Mouse (Mus musculus) megakaryocyte-erythroid progenitor cell, adult 5-6 weeks (primary cell): ENCODE measurements around the gene Frmd4a. TPM values are rescaled to one million over a fixed set of nuclear protein-coding genes. Genes with fewer than 3 reads are reported as not detected.
A peak's percentile ranks its signal among the peaks of the same experiment; 100 is the strongest.

Experiments
- ATAC-seq: replicated peaks from 2 replicates; pipeline ENCODE4 v1.8.0; 2016; ENCODE audit warnings: mild to moderate bottlenecking, inconsistent platforms; ENCODE audit not compliant: severe bottlenecking, poor library complexity, low FRiP score, low TSS enrichment
- total RNA-seq, 2 experiments: library from RNA; stranded (forward) in 1 of 2; stranded (reverse) in 1 of 2; fragments of 200-1000, 215-1000 nt in 1 of 2; fragments of >200 nt in 1 of 2; fragmentation: Nextera tagmentation in 1 of 2; gene quantifications; 2 replicates each; pipeline ENCODE4 v1.2.3; 2014 to 2017

Frmd4a gene
- total RNA-seq, 2 experiments from 2014 or later, result 14.7 to 35.2 TPM

DNA sequence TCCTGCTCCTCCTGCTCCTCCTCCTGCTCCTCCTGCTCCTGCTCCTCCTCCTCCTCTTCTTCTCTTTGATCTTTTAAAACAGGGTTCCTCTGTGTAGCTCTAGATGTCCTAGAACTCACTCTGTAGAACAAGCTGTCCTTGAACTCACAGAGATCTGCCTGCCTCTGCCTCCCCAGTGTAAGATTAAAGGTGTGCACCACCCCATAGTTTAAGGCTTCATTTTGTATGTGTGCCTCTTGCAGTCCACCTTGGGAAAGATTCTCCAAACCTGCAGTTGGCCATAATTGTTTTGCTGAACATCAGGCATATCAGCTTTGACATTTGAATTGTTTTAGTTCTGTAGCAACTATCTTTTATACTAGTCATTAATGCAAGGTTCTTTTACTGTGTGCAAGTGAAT, 501.0 kb downstream of the Frmd4a start:
- no peak for ATAC-seq

DNA sequence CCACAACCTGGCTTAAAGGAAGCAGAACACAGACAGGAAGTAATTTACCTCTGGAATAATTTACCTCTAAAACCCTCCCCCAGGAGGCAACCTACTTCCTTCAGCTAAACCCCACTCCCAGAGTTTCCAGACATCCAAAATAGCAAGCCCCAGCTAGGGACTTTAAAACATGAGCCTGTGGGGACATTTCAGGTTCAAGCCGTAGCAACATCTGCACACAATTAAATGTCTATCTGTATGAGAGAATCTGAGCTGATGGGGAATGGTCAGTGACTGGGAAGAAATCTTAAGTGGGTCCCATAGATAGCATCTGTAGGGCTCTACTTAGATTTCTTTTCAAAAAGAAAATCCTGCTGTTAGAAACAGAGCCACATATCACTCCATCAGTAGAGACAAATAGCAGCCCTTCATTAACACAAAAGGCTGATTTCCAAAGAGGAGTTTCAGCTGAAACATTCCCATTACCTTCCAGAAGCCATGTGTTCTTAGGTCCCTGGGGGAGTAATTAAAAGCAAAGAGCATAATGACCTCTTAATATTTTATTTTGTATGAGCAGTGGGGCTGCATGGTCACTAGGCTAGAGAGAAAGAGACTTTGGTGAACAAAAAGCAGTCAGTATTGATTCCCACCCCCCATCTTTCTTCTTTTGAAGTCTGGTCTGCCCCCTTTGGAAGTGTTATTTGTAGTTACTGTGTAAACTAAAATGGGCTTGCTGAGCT, 505.4 kb downstream of the Frmd4a start:
- ATAC-seq, result no peak

DNA sequence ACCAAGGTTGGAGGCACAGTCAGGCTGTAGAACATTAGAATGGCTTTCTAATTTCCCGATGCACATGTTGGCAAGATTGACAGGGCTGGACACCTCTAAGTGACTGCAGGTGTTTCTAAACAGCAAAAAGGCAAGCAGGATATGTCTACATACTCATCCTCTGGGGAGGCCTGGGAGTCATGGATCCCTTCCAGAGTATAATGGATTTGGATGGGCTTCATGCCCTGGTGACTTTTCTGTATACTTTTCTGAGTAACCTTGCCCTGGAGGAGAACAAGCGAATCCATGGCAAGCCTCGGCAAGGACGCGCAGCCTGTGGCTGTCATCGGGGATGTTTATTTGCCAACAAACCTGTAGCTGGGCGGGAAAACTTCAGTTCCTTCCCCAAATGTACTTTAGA, 509.6 kb downstream of the Frmd4a start:
- no peak for ATAC-seq

DNA sequence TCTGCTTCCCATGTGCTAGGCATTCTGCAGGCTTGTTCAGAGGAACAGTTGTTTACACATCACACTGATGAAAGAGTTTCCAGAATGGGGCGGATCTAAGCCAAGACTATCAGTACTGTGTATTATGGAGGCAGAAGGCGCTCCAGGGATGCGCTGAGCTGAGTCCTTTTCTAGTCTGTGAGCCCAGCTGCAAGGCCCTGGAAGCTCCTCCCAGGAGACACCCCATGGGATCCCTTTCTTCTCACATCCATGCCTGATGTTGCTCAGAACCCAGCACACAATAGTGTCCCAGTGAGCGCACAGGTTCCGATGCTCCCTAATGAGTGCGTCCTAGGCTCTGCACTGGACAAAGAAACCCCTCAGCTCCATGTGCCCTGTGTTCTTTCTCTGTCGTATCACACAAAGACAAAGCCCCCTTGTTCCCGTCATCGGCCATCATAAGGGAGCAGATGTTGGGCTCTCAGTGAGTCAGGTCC, 511.8 kb downstream of the Frmd4a start:
- ATAC-seq, result no peak

DNA sequence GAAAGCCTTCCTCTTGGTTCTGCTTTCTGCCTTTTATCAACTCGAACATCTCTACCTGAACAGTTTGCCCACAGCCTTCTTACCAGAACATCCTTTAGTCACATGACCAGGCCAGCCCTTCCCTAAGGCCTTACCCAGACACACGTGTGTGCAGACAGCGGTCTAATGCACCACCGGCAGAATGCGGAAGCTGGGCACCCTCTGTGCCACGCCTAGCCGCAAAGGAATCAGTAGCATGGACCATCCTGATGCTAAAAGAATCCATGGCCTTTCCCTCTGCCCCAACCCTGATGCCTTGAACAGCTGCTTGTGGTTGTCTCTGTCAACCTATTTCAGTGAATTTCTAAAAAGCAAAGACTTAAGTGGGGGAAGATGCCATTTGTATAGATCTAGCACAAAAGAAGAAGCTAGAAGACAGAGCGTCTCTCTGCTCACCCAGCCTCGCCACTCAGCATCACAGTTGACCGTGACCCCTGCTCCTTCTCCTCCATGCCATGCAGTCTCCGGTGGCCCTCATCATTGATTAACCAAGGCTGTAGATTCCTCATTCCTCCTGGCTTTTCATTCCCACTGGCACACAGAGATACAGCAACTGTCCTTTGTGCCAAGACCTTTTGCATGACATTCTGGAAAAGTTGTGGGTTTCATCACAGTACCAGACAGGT, 514.1 kb downstream of the Frmd4a start:
- peak; percentile 59 for ATAC-seq

DNA sequence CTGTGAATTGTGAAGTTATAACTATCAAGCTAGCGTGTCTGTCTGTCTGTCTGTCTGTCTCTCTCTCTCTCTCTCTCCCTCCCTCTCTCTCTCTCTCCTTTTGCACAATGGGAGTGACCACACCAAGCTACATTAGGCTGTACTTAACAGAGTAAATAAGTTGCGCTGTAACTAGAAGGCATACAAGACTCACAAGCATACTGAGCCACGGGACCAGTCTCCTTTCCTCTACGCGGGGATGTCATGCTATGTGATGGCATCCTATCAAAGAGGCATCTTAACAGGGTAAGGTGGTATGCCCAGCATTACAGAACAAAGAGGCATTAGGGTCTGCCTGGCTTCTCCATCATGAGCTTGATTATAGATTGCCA, 514.7 kb downstream of the Frmd4a start:
- no peak for ATAC-seq

DNA sequence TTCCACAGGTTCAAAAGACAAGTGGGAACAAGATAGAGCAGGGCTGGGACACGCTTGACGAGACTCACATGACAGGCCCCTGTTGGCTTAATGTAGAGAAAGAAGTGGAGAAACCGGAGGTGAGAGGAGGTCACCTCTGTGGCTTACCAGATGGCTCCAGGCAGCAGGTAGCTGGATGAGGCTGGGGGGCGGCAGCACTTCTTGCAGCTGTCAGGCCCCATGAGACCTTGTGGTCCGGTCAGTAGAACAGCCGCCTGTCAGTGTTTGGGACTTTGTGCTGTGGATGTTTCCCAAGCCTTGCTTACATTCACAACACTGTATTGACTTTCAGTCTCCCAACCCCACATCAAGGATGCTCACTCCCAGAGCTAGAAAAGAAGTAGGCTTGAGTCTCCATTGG, 515.4 kb downstream of the Frmd4a start:
- ATAC-seq, result no peak

DNA sequence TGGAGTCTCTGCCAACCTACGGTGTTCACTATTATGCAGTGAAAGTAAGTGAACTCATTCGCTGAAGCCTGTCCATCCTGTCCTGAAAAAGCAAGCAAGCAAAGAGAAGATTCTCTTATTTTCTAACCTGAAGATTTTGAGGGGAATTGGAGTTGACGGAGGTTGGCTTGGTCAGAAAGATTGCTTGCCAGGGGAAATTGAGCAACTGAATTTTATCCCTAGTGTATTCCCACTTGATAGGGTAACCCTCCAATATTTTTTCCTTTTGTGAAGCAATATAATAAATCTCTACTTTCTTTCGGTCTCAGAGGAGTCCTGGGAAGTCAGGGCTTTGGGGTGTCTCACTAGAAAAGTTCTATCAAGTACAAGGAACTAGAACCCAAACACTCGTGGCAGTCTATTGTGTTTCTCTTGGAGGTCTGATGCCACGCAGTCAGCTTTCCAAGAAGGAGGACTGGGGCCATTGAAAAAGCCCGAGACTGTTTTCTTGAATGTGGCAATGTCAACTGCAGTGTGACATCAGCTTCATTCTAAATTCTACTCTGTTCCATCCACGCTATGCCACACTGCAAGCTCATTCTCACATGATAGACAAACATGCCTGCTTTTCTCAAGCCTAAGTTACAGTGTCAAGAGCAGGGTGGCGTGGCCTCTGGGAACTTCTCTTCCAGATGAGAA, 517.8 kb downstream of the Frmd4a start:
- ATAC-seq, result no peak

DNA sequence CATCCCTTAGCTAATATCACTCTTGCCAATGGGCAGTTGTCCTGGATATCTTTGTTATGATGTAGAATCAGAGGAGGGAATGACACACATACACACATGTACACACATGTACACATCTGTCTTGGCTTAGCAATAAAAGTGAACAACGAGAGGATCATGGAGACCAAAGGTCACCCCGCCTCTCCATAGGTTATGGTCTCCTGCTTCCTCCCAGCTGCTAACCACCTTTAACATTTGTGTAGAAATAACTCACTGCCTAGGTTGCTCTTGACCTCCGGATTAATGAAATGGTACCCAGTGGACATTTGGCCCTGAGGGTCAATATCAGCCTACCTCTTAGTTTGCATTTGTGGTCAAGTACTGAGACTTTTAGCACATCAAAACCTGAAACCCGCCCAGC, 523.8 kb downstream of the Frmd4a start:
- ATAC-seq, result no peak

DNA sequence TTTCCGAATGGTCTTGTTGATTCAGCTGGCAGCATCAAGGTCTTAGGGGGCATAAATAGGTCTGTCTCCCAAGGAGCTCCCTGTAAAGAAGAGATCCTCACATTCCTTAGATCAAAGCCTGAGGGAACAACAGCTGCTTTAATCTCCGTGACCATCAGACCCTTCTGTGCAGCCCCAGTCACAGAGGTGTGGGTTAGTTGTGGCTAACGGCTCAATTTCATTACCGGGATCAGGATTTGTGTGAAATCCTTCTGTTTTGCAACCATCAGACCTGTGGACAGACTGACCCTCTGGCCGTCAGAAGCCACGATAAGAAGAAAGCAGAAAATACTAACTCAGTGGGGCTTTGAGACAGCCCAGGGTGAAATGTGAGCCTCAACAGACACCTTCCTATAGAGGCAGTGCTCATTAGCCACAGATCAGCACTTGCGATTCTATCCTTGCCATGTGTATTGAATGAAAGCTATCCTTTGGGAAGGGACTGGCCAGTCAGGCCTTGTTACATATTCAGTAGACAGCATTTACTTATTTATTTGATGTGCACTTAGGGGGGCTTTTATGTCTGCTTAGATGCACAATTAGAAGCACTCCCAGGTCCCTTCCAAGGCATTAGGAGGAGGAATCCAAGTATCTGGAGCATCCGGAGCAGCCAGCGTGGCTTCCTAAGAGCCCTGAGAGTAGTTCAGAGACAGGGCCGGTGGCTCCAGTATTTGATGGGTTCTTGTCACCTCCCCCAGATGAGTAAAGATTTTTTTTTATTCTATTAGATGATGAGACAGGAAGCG, 524.5 kb downstream of the Frmd4a start:
- no peak for ATAC-seq

DNA sequence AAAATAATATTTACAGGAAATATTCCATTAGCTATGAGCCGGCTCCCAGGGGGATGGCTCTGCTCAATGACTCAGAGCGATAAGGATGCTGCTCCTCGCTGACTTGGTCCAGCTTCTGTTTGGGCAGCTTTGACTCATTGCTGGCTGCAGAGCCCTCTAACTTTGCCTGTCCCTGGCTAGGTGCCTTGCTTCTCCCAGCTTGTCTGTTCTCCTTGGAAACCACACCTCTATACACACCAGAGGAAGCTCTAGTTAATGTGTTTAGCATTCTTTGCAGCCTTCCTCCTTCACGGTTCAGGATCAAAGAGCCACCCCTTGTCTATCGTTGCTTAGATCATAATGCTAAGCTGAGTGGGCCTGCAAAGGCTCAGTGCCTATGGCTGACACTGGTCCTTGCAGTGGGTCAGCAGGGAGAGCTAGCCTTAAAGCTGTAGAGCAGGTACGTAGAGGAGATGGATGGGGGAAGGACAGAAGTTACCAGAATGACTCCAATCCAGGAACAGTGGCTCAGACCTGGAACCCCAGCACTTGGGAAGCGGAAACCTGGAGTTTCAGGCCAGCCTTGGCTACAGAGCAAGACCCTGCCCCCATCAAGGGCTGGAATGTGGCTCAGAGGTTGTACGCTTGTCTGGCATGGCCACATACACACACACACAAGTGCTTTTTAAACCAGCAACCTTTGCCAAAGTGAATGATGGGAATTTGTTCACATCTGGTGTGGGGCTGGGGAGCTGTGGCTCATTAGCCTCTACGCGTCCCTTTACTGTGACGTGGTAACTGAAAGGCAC, 525.3 kb downstream of the Frmd4a start:
- ATAC-seq, result no peak

DNA sequence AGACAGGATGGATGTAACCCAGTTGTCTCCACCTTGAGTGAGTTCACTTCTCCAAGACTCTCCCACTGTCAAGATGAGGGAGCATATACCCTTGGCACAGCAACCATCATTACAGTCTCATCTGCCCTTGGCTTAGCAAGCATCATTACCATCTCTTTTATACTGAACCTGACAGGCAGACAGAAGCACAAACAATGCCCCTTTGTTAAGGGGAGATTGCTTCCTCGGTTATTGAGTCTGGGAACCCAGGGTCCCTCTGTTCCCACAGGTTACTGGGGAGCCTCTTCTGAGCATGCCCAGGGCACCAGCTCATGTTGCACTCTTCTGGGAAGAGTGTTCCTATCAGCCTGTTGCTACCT, 525.9 kb downstream of the Frmd4a start:
- ATAC-seq, result no peak

DNA sequence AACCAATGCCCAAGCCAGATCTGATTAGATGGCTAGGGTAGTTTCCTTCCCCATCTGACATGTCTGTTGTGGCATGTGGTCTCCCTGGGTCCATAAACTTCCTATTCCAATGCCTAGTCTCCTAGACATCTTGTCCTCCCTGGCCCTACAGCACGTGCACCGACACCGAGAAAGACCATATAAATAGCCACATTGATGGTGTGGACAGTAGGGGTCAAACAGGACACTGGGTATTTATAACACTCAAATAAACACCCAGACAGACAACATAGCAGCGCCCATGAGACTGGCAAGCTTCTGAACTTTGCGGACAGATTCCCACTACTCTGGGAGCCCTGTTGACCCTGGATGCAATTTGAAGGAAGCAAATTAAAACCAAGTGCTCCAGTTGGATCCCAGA, 526.8 kb downstream of the Frmd4a start:
- no peak; the same call in 1 of the 2 replicates for ATAC-seq

DNA sequence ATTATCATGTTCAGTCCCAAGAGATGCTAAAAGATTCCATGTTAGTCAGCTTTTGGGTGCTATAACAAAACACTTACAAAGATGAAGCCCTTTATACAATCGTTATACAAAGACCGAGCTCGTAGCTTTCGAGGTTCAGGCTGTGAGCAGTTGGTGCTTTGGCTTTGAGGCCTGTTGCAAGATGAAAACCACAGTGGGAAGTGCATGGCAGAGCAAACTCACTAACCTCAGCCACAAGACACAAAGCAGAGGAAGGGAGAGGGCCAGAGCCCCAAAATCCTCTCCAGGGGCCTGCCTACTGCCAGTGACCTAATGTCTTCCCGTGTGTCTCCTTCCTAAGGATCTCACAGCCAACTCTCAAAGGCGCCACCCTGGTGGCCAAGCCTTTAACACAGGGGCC, 527.7 kb downstream of the Frmd4a start:
- ATAC-seq, result no peak

DNA sequence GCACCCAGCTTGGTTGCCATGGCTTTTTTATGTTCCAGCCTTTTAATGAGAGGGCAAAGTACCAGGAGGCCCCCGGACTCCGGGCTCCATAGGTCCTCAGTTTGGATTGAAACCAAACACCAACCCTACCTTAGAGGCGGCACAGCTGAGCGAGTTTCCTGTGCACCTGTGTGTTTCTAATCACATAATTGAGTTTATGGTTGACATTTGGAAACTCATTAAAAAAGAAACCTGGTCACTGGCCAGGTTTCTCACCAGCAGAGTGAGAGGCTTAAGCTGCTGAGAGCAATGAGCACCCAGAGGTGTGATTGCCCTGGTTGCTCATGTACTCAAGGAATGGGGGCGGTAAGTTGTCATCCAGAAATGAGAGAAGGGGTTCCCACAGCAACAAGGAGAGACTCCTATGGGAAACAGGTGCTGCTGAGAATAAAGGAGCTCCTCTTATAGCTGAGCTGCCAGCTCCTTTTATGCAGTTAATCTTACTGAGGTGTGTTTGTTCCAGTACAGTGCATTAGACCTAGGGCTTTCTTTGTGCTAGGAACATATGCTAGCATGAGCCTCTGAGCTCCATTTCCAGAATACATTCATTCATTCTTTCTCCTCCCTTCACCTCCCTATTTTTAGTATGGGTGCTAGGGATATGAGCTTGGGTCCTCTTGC, 529.6 kb downstream of the Frmd4a start:
- ATAC-seq, result no peak

DNA sequence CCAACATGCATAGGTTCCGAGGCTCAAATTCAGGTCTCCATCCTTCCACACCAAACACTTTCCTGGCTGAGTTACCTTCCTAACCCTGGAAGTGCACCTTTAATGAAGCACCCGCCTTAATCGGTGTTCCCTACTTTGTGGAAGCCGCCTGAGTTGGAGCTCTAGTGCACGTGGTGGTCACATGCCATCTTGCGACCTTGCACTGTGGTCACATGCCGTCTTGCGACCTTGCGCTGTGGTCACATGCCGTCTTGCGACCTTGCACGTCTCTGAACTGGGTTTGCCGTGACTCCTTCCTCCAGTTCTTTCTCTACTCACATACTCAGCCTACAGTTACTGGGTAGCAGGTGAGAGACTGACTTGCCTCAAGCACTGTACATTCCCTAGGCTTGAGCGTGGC, 531.8 kb downstream of the Frmd4a start:
- ATAC-seq, result no peak

DNA sequence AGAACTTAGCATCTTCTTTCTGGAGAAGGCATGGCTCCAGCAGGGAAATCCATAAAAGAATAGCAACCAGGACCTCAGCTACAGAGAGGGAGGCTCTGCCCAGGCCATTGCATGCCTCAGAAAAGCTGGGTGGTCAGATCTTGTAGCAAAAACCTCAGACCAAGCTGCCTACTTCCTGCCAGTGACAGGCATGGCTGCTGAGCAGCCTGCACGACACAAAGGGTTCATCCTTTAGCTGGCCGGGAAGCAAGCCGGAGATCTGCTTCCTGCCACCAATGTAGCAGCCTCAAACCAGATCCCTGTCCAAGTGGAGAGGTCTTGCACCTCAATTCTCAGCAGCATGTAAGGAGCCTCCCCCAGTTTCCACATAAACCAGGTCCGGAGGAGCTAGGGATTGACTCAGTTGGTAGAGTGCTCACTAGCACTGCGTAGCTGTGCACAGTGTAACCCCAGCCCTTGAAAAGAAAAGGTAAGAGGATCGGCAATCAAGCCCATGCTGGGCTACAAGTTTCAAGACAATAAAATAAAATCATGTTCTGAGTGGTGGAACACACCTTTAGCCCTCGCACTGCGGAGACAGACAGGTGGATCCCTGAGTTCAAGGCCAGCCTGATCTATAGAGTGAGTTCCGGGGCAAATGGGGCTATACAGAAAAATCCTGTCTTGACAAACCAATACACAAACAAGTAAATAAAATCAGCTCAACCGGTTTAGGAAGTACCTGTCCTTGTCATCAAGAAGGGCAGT, 532.7 kb downstream of the Frmd4a start:
- ATAC-seq, result no peak

DNA sequence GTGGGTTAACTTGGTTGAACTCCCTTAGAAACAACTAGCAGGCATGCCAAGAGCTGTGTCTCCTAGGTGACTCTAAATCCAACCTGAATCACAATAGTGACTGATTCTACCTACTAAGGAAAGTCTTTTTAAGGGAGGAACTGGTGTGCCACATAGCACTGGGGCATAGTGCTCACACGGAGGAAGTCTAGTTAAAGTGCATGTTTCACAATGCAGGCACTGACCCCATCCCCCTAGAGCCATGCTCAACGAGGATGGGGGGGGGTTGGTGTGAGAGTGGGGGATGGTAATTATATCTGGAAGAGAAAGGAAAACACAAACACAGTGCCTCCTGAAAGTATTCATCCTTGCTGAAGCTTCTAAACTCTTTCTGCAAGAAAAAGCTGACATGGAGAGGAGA, 533.9 kb downstream of the Frmd4a start:
- ATAC-seq, result no peak
